Mouse (Mus musculus): ENCODE measurements around the gene Ank2.

DNA sequence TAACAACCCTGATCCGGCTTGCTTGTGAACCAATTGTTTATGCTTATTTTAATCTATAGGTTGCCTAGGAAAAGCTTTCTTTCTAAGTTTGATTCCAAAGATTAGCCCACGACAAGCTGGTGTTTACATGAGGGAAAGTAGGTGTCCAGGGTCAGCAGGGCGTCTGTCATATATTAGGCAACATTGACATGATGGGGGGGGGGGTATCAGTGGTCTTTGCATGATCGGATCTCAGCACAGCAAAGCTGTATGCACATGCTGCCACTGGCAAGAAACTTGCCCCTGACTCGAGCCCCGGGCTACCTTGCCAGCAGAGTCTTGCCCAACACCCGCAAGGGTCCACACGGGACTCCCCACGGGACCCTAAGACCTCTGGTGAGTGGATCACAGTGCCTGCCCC is 358.6 kb downstream of the Ank2 start:
- TF ChIP-seq GATA1 (IDR thresholded peaks at IDR 0.05; ENCODE audit: borderline replicate concordance, low read length) (no peak), FLI1 (IDR thresholded peaks at IDR 0.05; ENCODE audit: low read length) (no peak)
